Mouse (Mus musculus) R1 (cell line): ENCODE data around the gene A430033K04Rik.

Experiments
- DNase-seq: peaks from one replicate; pipeline ENCODE4 v3.0.0-alpha.2; 2018; ENCODE audit warnings: low read depth, low spot score

The A430033K04Rik gene

GRCm38 (mm10) chr5:138694496-138695167 lies 72.0 kb downstream of the A430033K04Rik start:
- DNase-seq = peak; percentile 66

- DNase-seq = no peak
Observed at GRCm38 (mm10) chr5:138697466-138697865, 74.8 kb downstream of the A430033K04Rik start.
